Mouse (Mus musculus): ENCODE data around the gene Myo10.

Gene Myo10

GRCm38 (mm10) chr15:25787965-25788364 lies 165.6 kb downstream of the Myo10 start:
- in situ Hi-C loops (cut with MboI; ENCODE audit: low sequenced_read_pairs) = no loop called here

GRCm38 (mm10) chr15:25788565-25788964 lies 166.2 kb downstream of the Myo10 start:
- in situ Hi-C loops (cut with MboI; ENCODE audit: low sequenced_read_pairs) = no loop called here

DNA sequence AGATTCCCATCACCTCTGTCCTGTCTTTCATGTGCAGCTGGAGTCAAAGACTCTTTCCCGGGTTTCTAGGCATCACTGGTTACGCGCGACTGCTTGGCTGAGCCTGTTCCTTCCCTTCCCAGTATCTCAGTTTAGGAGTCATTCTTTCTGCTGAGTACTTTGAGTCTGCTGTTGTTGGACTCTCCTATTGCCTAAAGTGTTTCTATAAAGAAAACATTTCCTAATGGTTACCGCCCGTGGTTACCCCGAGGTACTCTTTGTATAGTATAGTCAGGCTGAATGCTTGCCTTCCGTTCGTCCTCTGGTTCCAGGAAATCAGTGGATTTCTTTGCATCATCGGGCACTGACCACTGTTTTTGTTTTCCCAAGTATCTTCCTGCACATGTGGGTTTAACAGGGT lies 166.9 kb downstream of the Myo10 start:
- in situ Hi-C loops (cut with MboI; ENCODE audit: low sequenced_read_pairs) = no loop called here

GRCm38 (mm10) chr15:25791660-25792353 lies 169.5 kb downstream of the Myo10 start:
- in situ Hi-C loops (cut with MboI; ENCODE audit: low sequenced_read_pairs) = no loop called here

GRCm38 (mm10) chr15:25794123-25794522 lies 171.8 kb downstream of the Myo10 start:
- in situ Hi-C loops (cut with MboI; ENCODE audit: low sequenced_read_pairs) = no loop called here

- in situ Hi-C loops (cut with MboI; ENCODE audit: low sequenced_read_pairs) = no loop called here
These were observed 173.2 kb downstream of the Myo10 start for GRCm38 (mm10) chr15:25795496-25795895.

GRCm38 (mm10) chr15:25796353-25796752 lies 174.0 kb downstream of the Myo10 start:
- in situ Hi-C loops (cut with MboI; ENCODE audit: low sequenced_read_pairs) = no loop called here

GRCm38 (mm10) chr15:25797179-25797578 lies 174.9 kb downstream of the Myo10 start:
- in situ Hi-C loops (cut with MboI; ENCODE audit: low sequenced_read_pairs) = no loop called here

DNA sequence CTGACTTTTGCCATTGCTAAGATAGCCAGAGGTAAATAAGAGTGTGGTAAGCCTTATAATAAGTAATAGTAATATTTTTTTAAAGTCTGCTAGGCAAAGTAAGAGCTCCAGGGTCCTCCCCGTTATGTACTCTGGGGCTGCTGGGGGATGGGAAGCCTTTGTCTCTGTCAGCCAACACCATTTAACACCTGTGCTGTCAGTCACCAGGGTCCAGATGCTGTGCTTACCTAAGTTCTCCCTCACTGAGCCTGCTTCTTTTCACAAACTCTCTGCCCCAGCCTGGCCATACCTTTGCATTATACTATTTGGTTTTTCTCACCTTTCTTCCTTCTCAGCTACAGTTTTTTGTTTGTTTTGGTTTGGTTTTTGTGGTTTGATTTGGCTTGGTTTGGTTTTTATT lies 175.6 kb downstream of the Myo10 start:
- in situ Hi-C loops (cut with MboI; ENCODE audit: low sequenced_read_pairs) = no loop called here

- in situ Hi-C loops (cut with MboI; ENCODE audit: low sequenced_read_pairs) = loop anchor here (10.0 kb wide), 2 partner anchors 143 to 523 kb away; no protein-coding TSS in a partner anchor
These were observed 179.4 kb downstream of the Myo10 start for GRCm38 (mm10) chr15:25801726-25802125.

DNA sequence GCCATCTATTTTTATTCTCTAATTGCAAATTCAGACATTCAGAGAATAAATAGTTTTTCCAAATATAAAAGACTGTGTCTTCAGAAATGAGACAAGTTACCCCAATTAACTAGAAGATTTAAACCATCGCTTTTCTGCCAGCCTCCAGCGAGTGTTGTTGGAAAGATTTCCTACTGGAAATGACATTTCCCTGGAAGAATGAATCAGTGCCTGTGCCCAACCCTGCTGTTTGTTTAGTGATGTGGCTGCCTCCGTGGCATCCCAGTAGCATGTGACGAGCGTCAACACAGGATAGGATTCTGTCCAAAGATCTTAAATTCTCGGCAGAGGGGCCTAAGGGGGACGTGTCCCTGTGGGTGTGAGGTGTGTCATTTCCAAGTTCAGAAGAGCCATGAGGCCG lies 179.9 kb downstream of the Myo10 start:
- in situ Hi-C loops (cut with MboI; ENCODE audit: low sequenced_read_pairs) = loop anchor here (10.0 kb wide), 2 partner anchors 143 to 523 kb away; no protein-coding TSS in a partner anchor

DNA sequence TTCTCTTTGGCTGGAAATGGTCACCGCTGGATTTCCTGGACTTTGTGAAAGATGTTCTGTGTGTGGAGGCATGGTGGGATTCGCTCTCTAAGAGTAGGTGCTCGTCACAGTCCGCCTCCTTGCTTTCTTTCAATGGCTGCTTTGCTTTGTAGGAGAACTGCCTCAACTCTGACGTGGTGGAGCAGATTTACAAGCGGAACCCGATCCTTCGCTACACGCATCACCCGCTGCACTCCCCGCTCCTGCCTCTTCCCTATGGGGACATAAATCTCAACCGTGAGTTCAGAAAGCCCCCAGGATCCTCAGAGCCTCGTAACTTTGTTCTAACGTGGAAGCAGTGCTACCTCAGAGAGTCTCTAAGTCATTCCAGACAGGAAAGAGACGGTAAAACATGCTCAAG lies 180.8 kb downstream of the Myo10 start:
- in situ Hi-C loops (cut with MboI; ENCODE audit: low sequenced_read_pairs) = loop anchor here (10.0 kb wide), 2 partner anchors 142 to 522 kb away; no protein-coding TSS in a partner anchor

DNA sequence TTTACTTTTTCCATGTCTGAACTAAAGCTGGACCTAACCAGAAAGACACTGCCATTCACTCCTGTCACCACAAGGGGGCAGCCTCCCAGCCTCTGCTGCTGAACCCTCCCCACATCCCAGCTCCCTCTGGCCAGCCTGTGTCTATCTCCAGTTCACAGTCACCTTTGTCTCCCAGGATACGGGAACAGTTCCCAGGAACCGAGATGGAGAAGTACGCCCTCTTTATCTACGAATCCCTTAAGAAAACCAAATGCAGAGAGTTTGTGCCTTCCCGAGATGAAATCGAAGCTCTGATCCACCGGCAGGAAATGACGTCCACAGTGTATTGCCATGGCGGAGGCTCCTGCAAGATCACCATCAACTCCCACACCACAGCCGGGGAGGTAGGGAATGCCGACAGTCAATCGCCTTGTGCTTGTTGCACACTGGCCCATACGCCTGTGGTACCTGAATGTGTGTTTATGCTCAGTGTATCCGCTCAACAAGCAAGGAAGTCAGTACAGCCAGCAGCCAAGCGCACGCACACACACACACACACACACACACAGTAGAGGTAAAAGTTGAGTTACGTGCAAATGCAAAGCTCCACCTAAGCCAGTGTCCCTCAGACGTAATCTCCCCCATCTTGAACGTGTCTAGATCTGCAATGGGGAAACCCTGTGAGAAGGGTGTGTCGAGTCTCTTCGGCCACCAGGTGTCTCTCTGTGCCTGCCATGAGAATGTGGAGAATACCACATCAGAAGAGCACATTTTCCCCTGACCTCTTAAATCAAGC lies 183.2 kb downstream of the Myo10 start:
- in situ Hi-C loops (cut with MboI; ENCODE audit: low sequenced_read_pairs) = loop anchor here (10.0 kb wide), 2 partner anchors 139 to 519 kb away; no protein-coding TSS in a partner anchor

DNA sequence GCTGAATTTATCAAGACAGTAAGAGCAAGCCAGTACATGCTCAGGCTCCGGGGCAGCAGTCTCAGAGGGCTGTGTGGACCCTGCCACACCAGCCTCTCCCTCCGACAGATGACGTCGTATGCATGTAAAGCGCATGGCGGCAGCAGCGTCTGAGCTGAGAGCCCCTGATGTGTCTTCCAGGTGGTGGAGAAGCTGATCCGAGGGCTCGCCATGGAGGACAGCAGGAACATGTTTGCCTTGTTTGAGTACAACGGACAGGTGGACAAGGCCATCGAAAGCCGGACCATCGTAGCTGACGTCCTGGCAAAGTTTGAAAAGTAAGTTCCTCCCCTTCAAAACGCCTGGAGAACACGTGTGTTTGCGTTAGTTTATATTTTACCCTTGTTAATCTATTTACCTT lies 184.0 kb downstream of the Myo10 start:
- in situ Hi-C loops (cut with MboI; ENCODE audit: low sequenced_read_pairs) = loop anchor here (10.0 kb wide), 2 partner anchors 138 to 518 kb away; no protein-coding TSS in a partner anchor

- in situ Hi-C loops (cut with MboI; ENCODE audit: low sequenced_read_pairs) = loop anchor here (10.0 kb wide), 2 partner anchors 138 to 518 kb away; no protein-coding TSS in a partner anchor
These were observed 184.6 kb downstream of the Myo10 start for GRCm38 (mm10) chr15:25806878-25807277.

- in situ Hi-C loops (cut with MboI; ENCODE audit: low sequenced_read_pairs) = loop anchor here (10.0 kb wide), 2 partner anchors 136 to 516 kb away; no protein-coding TSS in a partner anchor
These were observed 186.5 kb downstream of the Myo10 start for GRCm38 (mm10) chr15:25808677-25809460.

DNA sequence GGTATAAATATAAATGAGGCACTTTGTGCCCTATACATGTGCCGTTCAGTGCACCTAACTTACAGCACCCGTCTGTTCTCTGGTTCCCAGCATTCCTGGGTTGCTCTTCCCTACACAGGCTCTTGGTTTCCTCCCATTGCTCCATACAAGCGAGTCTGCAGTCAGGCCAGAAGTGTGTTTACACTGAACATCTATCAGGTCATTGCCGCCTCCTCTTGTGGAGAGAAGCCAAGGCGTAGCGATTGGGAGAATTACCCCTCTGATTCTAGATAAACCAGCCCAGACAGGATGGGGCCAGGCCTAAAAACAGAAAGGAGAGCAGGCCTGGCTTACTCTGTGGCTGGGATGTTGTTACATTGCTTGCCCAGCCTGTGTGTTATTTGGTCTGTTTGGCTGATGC lies 187.3 kb downstream of the Myo10 start:
- in situ Hi-C loops (cut with MboI; ENCODE audit: low sequenced_read_pairs) = loop anchor here (10.0 kb wide), 2 partner anchors 135 to 515 kb away; no protein-coding TSS in a partner anchor

GRCm38 (mm10) chr15:25811834-25812250 lies 189.5 kb downstream of the Myo10 start:
- in situ Hi-C loops (cut with MboI; ENCODE audit: low sequenced_read_pairs) = no loop called here

GRCm38 (mm10) chr15:25812479-25812878 lies 190.2 kb downstream of the Myo10 start:
- in situ Hi-C loops (cut with MboI; ENCODE audit: low sequenced_read_pairs) = no loop called here

DNA sequence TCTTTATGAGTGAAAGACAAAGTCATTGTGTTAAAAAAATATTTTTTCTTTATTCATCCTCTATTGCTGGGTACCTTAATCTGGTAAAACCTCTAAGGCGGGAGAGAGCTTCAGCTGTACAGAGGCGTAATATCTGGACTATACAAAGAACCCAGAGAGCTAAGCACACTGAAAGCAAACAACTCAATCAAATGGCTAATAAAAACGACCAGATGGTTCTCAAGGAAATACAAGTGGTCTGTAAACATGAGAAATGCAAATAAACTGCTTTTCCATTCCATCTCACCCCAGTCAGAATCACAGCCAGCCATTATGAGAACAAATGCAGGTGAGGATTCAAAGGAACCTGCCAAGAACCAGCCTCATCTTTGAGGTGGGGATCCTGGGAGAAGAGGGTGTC lies 192.2 kb downstream of the Myo10 start:
- in situ Hi-C loops (cut with MboI; ENCODE audit: low sequenced_read_pairs) = no loop called here

DNA sequence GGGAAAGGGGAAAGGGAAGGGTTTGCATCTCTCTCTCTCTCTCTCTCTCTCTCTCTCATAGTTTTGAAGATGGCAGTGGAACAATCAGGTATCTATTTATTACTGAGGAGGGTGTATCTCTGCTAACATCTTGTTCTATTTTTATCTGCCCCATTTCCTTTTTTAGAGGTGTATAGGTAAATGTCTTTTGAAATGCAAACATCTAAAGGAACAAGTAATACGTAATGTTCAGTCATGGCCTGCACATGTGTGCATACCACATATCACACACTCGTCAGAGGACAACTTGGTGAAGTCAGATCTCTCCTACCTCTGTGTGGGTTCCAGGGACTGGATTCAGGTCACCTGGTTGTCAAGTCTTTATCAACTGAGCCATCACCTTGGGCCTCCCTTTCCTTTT lies 194.9 kb downstream of the Myo10 start:
- in situ Hi-C loops (cut with MboI; ENCODE audit: low sequenced_read_pairs) = no loop called here

All from CH12F3 (cell line).